Mouse (Mus musculus) thymus, adult 2 months (tissue): ENCODE data around the gene Cdk20.

Experiments
- CTCF ChIP-seq: fragments of 200-500 bp; IDR thresholded peaks from 2 replicates; pipeline ENCODE4 v1.5.1; 2012; ENCODE audit warnings: mild to moderate bottlenecking, control low read depth, low read length, moderate library complexity, borderline replicate concordance; ENCODE audit not compliant: control insufficient read depth, poor library complexity, insufficient read depth; ENCODE audit errors: extremely low read depth
- POLR2A ChIP-seq: fragments of 200-500 bp; IDR thresholded peaks from 2 replicates; pipeline ENCODE4 v1.6.1; 2012; ENCODE audit warnings: mild to moderate bottlenecking, low read length, control low read depth, moderate library complexity; ENCODE audit not compliant: control insufficient read depth, poor library complexity, insufficient read depth; ENCODE audit errors: extremely low read depth

- no peak for TF ChIP-seq CTCF
- TF ChIP-seq POLR2A = no peak
These were observed 15.0 kb upstream of the Cdk20 start for GRCm38 (mm10) chr13:64416955-64417601.
